Mouse (Mus musculus): ENCODE data around the gene Ttll10. TPM values are rescaled to one million over a fixed set of nuclear protein-coding genes. Genes with fewer than 3 reads are reported as not detected.
A peak's percentile ranks its signal among the peaks of the same experiment; 100 is the strongest.

Gene Ttll10
- polyA plus RNA-seq, 1 experiment: 7.2 TPM

GRCm38 (mm10) chr4:156054606-156055005 is 4.6 kb downstream of the Ttll10 start:
- TF ChIP-seq CTCF (IDR thresholded peaks at IDR 0.05; ENCODE audit: insufficient read depth, low read length) (no peak), POLR2A (IDR thresholded peaks at IDR 0.05; ENCODE audit: borderline replicate concordance, extremely low read depth, low read depth, low read length) (no peak)
- Histone ChIP-seq H3K4me1 (ENCODE audit: control insufficient read depth, insufficient read depth, low read length) (no peaks in the 10 kb centered on the region), H3K4me3 (replicated peaks; ENCODE audit: extremely low read depth, low read depth, low read length) (no peak overlapping the region)
- WGBS: 91% methylated on average over 6 of the region's 6 CpGs
- DNase-seq: no peak

GRCm38 (mm10) chr4:156054130-156054529 is 5.1 kb downstream of the Ttll10 start:
- 68% methylated on average over 4 of the region's 4 CpGs for WGBS

DNA sequence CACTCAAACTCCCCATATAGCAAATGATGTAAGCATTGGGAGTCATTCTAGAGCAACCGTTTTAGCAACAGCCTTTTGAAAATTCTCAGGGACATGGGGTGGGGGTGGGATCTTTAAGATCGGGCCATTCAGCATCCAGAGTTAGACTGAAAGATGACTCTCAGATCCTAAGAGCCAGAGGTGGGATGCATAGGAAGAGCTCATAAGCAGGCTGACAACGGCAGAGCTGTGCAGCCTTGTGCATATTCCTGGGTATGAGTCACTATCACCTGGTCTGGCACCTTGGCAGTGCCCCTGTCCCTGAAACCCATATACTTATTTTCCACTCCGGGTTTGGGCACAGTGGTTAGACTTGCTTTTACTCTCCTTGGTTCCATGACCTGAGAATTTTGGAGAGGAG is 6.1 kb downstream of the Ttll10 start:
- WGBS: 62% methylated on average over 4 of the region's 4 CpGs
- Histone ChIP-seq H3K4me1 (ENCODE audit: control insufficient read depth, insufficient read depth, low read length) (no peaks in the 10 kb centered on the region), H3K4me3 (replicated peaks; ENCODE audit: extremely low read depth, low read depth, low read length) (no peak overlapping the region)
- DNase-seq: no peak
- TF ChIP-seq CTCF (IDR thresholded peaks at IDR 0.05; ENCODE audit: insufficient read depth, low read length) (no peak), POLR2A (IDR thresholded peaks at IDR 0.05; ENCODE audit: borderline replicate concordance, extremely low read depth, low read depth, low read length) (no peak)

More at GRCm38 (mm10) chr4:156054130-156054529, 5.1 kb downstream of the Ttll10 start:
- TF ChIP-seq POLR2A (IDR thresholded peaks at IDR 0.05; ENCODE audit: borderline replicate concordance, extremely low read depth, low read depth, low read length): no peak
- no peak for TF ChIP-seq CTCF (IDR thresholded peaks at IDR 0.05; ENCODE audit: insufficient read depth, low read length)
- Histone ChIP-seq H3K4me3 (replicated peaks; ENCODE audit: extremely low read depth, low read depth, low read length) (no peak overlapping the region), H3K4me1 (ENCODE audit: control insufficient read depth, insufficient read depth, low read length) (no peaks in the 10 kb centered on the region)
- DNase-seq: no peak

GRCm38 (mm10) chr4:156050391-156050980 is 8.7 kb downstream of the Ttll10 start:
- H3K4me3 ChIP-seq (replicated peaks; ENCODE audit: extremely low read depth, low read depth, low read length): no peak overlapping the region
- TF ChIP-seq CTCF (IDR thresholded peaks at IDR 0.05; ENCODE audit: insufficient read depth, low read length) (no peak), POLR2A (IDR thresholded peaks at IDR 0.05; ENCODE audit: borderline replicate concordance, extremely low read depth, low read depth, low read length) (no peak)
- DNase-seq: peak; percentile 44
- WGBS: 51% methylated on average over 6 of the region's 6 CpGs
- no peaks in the 10 kb centered on the region for H3K4me1 ChIP-seq (ENCODE audit: control insufficient read depth, insufficient read depth, low read length)

DNA sequence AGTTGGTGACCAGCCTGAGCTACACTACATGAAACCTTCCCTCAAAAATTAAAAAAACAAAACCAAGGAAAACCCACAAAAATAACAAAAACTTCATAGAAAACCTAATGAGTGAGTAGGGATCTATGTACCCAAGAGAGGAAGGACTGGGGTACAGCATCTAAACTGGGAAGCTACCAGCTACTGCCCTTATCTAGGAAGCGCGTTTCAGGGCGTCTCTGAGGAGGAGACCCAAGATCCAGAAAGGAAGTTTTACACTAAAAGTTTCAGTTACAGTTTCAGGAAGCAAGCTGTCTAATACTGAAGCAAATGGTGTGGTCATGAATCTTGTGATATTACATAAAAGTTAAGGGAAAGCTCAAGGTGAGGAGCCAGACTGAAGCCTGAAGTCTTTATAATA is 9.4 kb downstream of the Ttll10 start:
- Histone ChIP-seq H3K4me3 (replicated peaks; ENCODE audit: extremely low read depth, low read depth, low read length) (no peak overlapping the region), H3K4me1 (ENCODE audit: control insufficient read depth, insufficient read depth, low read length) (no peaks in the 10 kb centered on the region)
- 46% methylated on average over 3 of the region's 3 CpGs for WGBS
- no peak for DNase-seq
- no peak for TF ChIP-seq POLR2A (IDR thresholded peaks at IDR 0.05; ENCODE audit: borderline replicate concordance, extremely low read depth, low read depth, low read length)
- no peak for TF ChIP-seq CTCF (IDR thresholded peaks at IDR 0.05; ENCODE audit: insufficient read depth, low read length)

DNA sequence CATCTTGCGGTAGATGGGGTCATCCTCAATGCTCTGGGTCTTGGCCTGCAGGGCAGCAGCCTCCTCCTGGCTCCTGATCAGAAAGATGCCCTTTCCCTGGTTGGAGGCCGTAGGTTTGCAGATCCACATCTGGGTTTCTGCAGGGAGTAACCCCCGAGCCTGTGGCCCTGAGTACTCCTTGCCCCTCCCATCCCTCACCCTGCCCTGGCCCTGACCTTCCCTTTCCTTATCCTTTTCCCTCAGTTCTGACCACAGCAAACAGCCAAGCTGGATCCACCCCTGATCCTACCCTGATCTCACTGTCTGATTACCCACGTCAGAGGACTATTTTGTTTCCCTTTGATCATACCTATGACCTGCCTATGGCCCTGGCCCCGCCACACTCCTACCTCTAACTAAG is 14.5 kb downstream of the Ttll10 start:
- no peak for DNase-seq
- WGBS: 63% methylated on average over 5 of the region's 5 CpGs
- H3K4me1 ChIP-seq (ENCODE audit: control insufficient read depth, insufficient read depth, low read length): no peaks in the 10 kb centered on the region
- TF ChIP-seq POLR2A (IDR thresholded peaks at IDR 0.05; ENCODE audit: borderline replicate concordance, extremely low read depth, low read depth, low read length) (no peak), CTCF (IDR thresholded peaks at IDR 0.05; ENCODE audit: insufficient read depth, low read length) (no peak)
- no peak overlapping the region for H3K4me3 ChIP-seq (replicated peaks; ENCODE audit: extremely low read depth, low read depth, low read length)

DNA sequence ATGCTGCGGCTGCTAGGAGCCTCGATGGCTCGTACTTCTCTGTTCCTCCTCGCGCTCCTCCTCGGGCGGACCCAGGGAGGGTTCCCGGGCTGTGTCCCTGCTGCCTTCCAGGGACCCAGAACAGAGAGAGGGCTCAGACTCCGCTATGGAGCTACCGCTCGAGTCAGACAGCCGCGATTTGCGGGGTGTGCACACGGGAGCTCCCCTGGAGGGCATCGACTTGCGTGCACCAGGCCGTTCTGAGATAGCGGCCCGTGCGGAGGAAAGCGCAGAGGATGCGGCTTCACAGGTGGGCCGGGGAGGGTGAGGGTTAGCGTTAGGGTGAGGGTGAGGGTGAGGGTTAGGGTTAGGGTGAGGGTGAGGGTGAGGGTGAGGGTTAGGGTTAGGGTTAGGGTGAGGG is 24.3 kb downstream of the Ttll10 start:
- no peak for DNase-seq

DNA sequence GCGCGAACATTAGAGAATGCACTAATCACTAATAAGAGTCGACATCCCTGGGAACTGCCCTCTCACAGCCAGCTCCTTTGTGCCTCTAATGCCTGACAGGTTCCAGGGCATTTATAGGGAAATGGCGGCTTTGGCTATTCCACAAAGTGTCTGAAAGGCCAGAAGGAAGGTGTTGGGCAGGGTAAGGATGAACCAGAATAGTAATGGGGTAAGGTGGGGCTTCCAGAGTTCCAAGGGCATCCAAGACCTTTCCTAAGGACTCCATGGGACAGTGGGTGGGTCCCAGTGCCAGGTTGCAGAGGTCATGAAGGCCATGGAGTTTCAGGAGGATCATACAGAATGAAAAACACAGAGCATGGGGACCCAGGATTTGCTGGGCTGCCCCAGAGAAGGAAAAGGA is 24.9 kb downstream of the Ttll10 start:
- no peak overlapping the region for H3K4me3 ChIP-seq (replicated peaks; ENCODE audit: extremely low read depth, low read depth, low read length)
- TF ChIP-seq CTCF (IDR thresholded peaks at IDR 0.05; ENCODE audit: insufficient read depth, low read length) (no peak), POLR2A (IDR thresholded peaks at IDR 0.05; ENCODE audit: borderline replicate concordance, extremely low read depth, low read depth, low read length) (no peak)
- H3K4me1 ChIP-seq (ENCODE audit: control insufficient read depth, insufficient read depth, low read length): peaks cover 8% of the 10 kb centered on the region
- 78% methylated on average over 4 of the region's 4 CpGs for WGBS
- no peak for DNase-seq

More for the DNA sequence above, 24.3 kb downstream of the Ttll10 start:
- no peak overlapping the region for H3K4me3 ChIP-seq (replicated peaks; ENCODE audit: extremely low read depth, low read depth, low read length)
- no peak for TF ChIP-seq CTCF (IDR thresholded peaks at IDR 0.05; ENCODE audit: insufficient read depth, low read length)
- TF ChIP-seq POLR2A (IDR thresholded peaks at IDR 0.05; ENCODE audit: borderline replicate concordance, extremely low read depth, low read depth, low read length): no peak
- peaks cover 8% of the 10 kb centered on the region for H3K4me1 ChIP-seq (ENCODE audit: control insufficient read depth, insufficient read depth, low read length)
- WGBS: 26% methylated on average over 25 of the region's 25 CpGs

DNA sequence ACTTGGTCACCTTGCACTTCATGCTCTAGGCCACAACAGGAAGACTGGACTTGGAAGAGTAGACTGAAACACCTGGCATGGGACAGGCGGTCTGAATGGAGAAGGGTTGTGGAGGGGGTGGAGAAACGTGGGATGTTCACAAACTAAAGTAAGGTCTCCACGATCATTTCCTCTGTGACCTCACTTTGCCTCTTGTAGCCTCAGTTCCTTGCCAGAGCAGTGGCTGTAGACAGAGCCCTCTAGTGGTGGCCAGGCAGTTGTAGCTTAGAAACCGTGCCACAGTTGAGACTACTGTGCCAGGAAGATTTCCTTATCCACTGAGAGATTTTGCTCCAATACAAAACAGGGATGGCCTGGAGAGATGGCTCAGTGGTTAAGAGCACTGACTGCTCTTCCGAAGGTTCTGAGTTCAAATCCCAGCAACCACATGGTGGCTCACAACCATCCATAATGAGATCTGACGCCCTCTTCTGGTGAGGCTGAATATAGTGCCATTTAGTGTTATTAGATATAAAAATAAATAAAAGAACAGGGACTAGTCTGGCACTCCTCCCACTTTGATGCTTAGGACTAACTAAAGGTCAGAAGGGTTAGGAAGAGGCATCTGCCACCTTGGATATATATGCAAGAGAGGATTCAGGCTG is 25.6 kb downstream of the Ttll10 start:
- peak; percentile 76 for TF ChIP-seq CTCF (IDR thresholded peaks at IDR 0.05; ENCODE audit: insufficient read depth, low read length)
- TF ChIP-seq POLR2A (IDR thresholded peaks at IDR 0.05; ENCODE audit: borderline replicate concordance, extremely low read depth, low read depth, low read length): no peak
- Histone ChIP-seq H3K4me3 (replicated peaks; ENCODE audit: extremely low read depth, low read depth, low read length) (no peak overlapping the region), H3K4me1 (ENCODE audit: control insufficient read depth, insufficient read depth, low read length) (peaks cover 8% of the 10 kb centered on the region)
- WGBS: 28% methylated on average over 6 of the region's 6 CpGs
- peak; percentile 33 for DNase-seq

GRCm38 (mm10) chr4:156032856-156033255 is 26.4 kb downstream of the Ttll10 start:
- TF ChIP-seq CTCF (IDR thresholded peaks at IDR 0.05; ENCODE audit: insufficient read depth, low read length) (no peak), POLR2A (IDR thresholded peaks at IDR 0.05; ENCODE audit: borderline replicate concordance, extremely low read depth, low read depth, low read length) (no peak)
- no peak overlapping the region for H3K4me3 ChIP-seq (replicated peaks; ENCODE audit: extremely low read depth, low read depth, low read length)
- no peak for DNase-seq
- 69% methylated on average over 4 of the region's 4 CpGs for WGBS
- peaks cover 8% of the 10 kb centered on the region for H3K4me1 ChIP-seq (ENCODE audit: control insufficient read depth, insufficient read depth, low read length)

Measured in lung, adult 2 months (tissue).